Mouse (Mus musculus) C2C12 (cell line): ENCODE results near the gene Slc4a7. TPM values are rescaled to one million over a fixed set of nuclear protein-coding genes. Genes with fewer than 3 reads are reported as not detected.

Source experiments
- H3K27me3 ChIP-seq: one replicate; pipeline ENCODE4 v1.6.1; 2011; ENCODE audit not compliant: control insufficient read depth, insufficient read depth, insufficient read length
- H3K36me3 ChIP-seq: one replicate; pipeline ENCODE4 v1.6.1; 2011; ENCODE audit not compliant: control insufficient read depth, insufficient read depth
- H3K4me3 ChIP-seq: one replicate; pipeline ENCODE4 v1.5.1; 2011; ENCODE audit warnings: mild to moderate bottlenecking, control low read depth; ENCODE audit not compliant: poor library complexity, insufficient read depth, severe bottlenecking
- H3K79me2 ChIP-seq: one replicate; pipeline ENCODE4 v1.6.1; 2011; ENCODE audit not compliant: control insufficient read depth, insufficient read depth
- H3K79me3 ChIP-seq: one replicate; pipeline ENCODE4 v1.6.1; 2011; ENCODE audit warnings: low read depth, control low read depth
- H3ac ChIP-seq: one replicate; pipeline ENCODE3; 2011; ENCODE audit warnings: low read depth; ENCODE audit not compliant: control insufficient read depth, insufficient read length
- CEBPB ChIP-seq: IDR thresholded peaks from one replicate; pipeline ENCODE4 v1.6.1; 2011; ENCODE audit warnings: low read depth, mild to moderate bottlenecking, control low read depth, moderate library complexity
- CTCF ChIP-seq: IDR thresholded peaks from one replicate; pipeline ENCODE4 v1.5.1; 2011; ENCODE audit not compliant: control insufficient read depth, insufficient read depth, insufficient read length
- FOSL1 ChIP-seq: IDR thresholded peaks from one replicate; pipeline ENCODE4 v1.8.0; 2011; ENCODE audit warnings: mild to moderate bottlenecking, low read length; ENCODE audit not compliant: poor library complexity, insufficient read depth, severe bottlenecking
- MAX ChIP-seq: IDR thresholded peaks from one replicate; pipeline ENCODE4 v1.6.1; 2011; ENCODE audit warnings: mild to moderate bottlenecking, control low read depth
- MYOD1 ChIP-seq: IDR thresholded peaks from one replicate; pipeline ENCODE4 v1.6.1; 2011; ENCODE audit warnings: low read depth; ENCODE audit not compliant: control insufficient read depth, insufficient read length
- MYOG ChIP-seq: IDR thresholded peaks from one replicate; pipeline ENCODE4 v1.6.1; 2011; ENCODE audit not compliant: control insufficient read depth, insufficient read length; ENCODE audit errors: extremely low read depth
- USF1 ChIP-seq: IDR thresholded peaks from one replicate; pipeline ENCODE4 v1.6.1; 2011; ENCODE audit warnings: low read depth, mild to moderate bottlenecking, control low read depth, moderate library complexity
- long read RNA-seq, 2 experiments: library from polyadenylated mRNA; unstranded; transcript quantifications; one replicate each; pipeline ENCODE4 v2.0.0; 2019 to 2020
- polyA plus RNA-seq: library from polyadenylated mRNA; unstranded; fragments of >200 nt; fragmentation: generic; extraction: Trizol; gene quantifications from one replicate; pipeline ENCODE4 v1.2.1, GENCODE M21; 2012; ENCODE audit warnings: missing spikeins

Slc4a7 gene
- polyA plus RNA-seq = 6.0 TPM
- long read RNA-seq, experiment 1, partial matches to known transcripts = 8 of 11 reads
- long read RNA-seq, experiment 1, other reads (novel, unspliced or antisense) = 3 of 11 reads
- long read RNA-seq, experiment 2, partial matches to known transcripts = 158 of 214 reads
- long read RNA-seq, experiment 2, other reads (novel, unspliced or antisense) = 52 of 214 reads

- no peak for TF ChIP-seq USF1
- TF ChIP-seq CEBPB = no peak
- TF ChIP-seq FOSL1 = no peak
- TF ChIP-seq CTCF = no peak
- TF ChIP-seq MYOD1 = no peak
- TF ChIP-seq MAX = no peak
- no peak for TF ChIP-seq MYOG
- Histone ChIP-seq H3ac (peak within 1 kb of the TSS; percentile 89), H3K79me3 (peaks cover 31% of the 10 kb centered on the region), H3K79me2 (peaks cover 39% of the 10 kb centered on the region), H3K27me3 (no peaks in the 10 kb centered on the region), H3K36me3 (peaks cover 4% of the 10 kb centered on the region), H3K4me3 (peak within 1 kb of the TSS; percentile 71)
Measured at GRCm38 (mm10) chr14:14701710-14702329, at the start of gene Slc4a7. Slc4a7 (plus strand) TSS chr14:14702279.

GRCm38 (mm10) chr14:14670597-14670996, 31.5 kb upstream of the Slc4a7 start:
- Histone ChIP-seq H3ac (no peak overlapping the region), H3K79me3 (no peaks in the 10 kb centered on the region), H3K79me2 (no peaks in the 10 kb centered on the region), H3K4me3 (no peak overlapping the region), H3K27me3 (no peaks in the 10 kb centered on the region), H3K36me3 (no peaks in the 10 kb centered on the region)
- TF ChIP-seq CTCF (no peak), USF1 (no peak), MAX (no peak), FOSL1 (no peak), MYOD1 (no peak), CEBPB (no peak), MYOG (no peak)

- Histone ChIP-seq H3ac (no peak overlapping the region), H3K79me2 (no peaks in the 10 kb centered on the region), H3K27me3 (no peaks in the 10 kb centered on the region), H3K79me3 (no peaks in the 10 kb centered on the region), H3K36me3 (no peaks in the 10 kb centered on the region), H3K4me3 (no peak overlapping the region)
- no peak for TF ChIP-seq MYOD1
- TF ChIP-seq CTCF = no peak
- no peak for TF ChIP-seq USF1
- TF ChIP-seq MYOG = no peak
- TF ChIP-seq FOSL1 = no peak
- TF ChIP-seq MAX = no peak
- TF ChIP-seq CEBPB = no peak
Measured at GRCm38 (mm10) chr14:14681611-14682010, 20.5 kb upstream of the Slc4a7 start.

DNA sequence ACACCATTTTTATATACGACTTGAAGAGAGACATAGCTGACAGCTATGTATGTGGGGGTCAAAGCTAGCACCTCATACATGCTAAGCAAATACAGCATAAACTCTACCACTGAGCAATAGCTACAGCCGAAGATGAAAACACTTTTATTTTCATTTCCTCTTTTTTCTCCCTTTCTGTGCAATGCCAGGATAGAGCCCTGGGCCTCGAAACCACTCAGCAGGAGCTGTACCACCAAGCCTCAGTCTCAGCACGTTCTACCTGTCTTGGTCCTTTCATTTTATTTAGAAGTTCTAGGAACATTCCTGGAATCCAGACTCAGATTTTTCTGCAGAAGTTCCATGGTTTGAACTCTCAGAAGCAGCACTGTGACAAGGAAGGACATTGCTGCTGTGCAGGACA, 17.3 kb upstream of the Slc4a7 start:
- H3K27me3 ChIP-seq = no peaks in the 10 kb centered on the region
- H3K79me3 ChIP-seq = no peaks in the 10 kb centered on the region
- H3ac ChIP-seq = no peak overlapping the region
- no peaks in the 10 kb centered on the region for H3K79me2 ChIP-seq
- H3K36me3 ChIP-seq = no peaks in the 10 kb centered on the region
- no peak overlapping the region for H3K4me3 ChIP-seq
- TF ChIP-seq MYOG (no peak), USF1 (no peak), MYOD1 (no peak), FOSL1 (no peak), MAX (no peak)

DNA sequence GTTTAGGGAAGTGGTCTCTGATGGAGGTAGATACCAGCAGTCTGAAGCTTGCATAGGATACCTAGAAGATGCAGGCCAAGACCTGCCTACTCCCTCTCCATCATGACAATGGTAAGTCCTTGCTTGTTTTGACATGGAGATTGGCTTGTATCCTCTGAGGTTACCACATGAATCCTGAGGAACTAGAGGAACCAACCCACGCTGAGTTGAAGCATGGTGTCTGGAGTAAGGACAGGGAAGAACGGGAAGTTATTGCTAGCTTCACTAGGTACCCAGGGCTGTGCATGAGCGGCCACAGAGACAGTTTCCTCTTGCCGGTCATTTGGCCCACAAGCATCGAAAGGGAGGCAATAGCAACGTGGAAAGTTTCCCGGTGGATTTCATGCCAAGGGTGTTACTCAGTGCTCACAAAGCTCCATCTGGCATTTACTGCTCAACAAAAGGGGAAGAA, 16.0 kb upstream of the Slc4a7 start:
- H3ac ChIP-seq = no peak overlapping the region
- H3K4me3 ChIP-seq = no peak overlapping the region
- TF ChIP-seq CEBPB (no peak), MAX (no peak), MYOG (no peak), MYOD1 (no peak), FOSL1 (no peak), USF1 (no peak), CTCF (no peak)
- H3K79me3 ChIP-seq = no peaks in the 10 kb centered on the region
- H3K79me2 ChIP-seq = no peaks in the 10 kb centered on the region
- H3K36me3 ChIP-seq = no peaks in the 10 kb centered on the region
- H3K27me3 ChIP-seq = no peaks in the 10 kb centered on the region
